Mouse (Mus musculus): Measurements from ENCODE around the gene Syne1. TPM values are rescaled to one million over a fixed set of nuclear protein-coding genes. Genes with fewer than 3 reads are reported as not detected.

Gene Syne1
- polyA plus RNA-seq, 1 experiment, result 52.0 TPM

GRCm38 (mm10) chr10:5384131-5384776 is 167.0 kb downstream of the Syne1 start:
- WGBS, result 62% methylated on average over 6 of the region's 6 CpGs
- no peaks in the 10 kb centered on the region for H3K4me1 ChIP-seq (ENCODE audit: control insufficient read depth, insufficient read depth, low read length)
- no peak for DNase-seq
- H3K4me3 ChIP-seq (replicated peaks; ENCODE audit: extremely low read depth, low read depth, low read length), result no peak overlapping the region
- TF ChIP-seq POLR2A (IDR thresholded peaks at IDR 0.05; ENCODE audit: borderline replicate concordance, extremely low read depth, low read depth, low read length) (no peak), CTCF (IDR thresholded peaks at IDR 0.05; ENCODE audit: insufficient read depth, low read length) (no peak)

- 92% methylated on average over 4 of the region's 4 CpGs for WGBS
- DNase-seq, result no peak
- Histone ChIP-seq H3K4me1 (ENCODE audit: control insufficient read depth, insufficient read depth, low read length) (no peaks in the 10 kb centered on the region), H3K4me3 (replicated peaks; ENCODE audit: extremely low read depth, low read depth, low read length) (no peak overlapping the region)
- TF ChIP-seq CTCF (IDR thresholded peaks at IDR 0.05; ENCODE audit: insufficient read depth, low read length), result no peak
These were observed 169.7 kb downstream of the Syne1 start for GRCm38 (mm10) chr10:5381536-5381935.

- no peak overlapping the region for H3K4me3 ChIP-seq (replicated peaks; ENCODE audit: extremely low read depth, low read depth, low read length)
- no peaks in the 10 kb centered on the region for H3K4me1 ChIP-seq (ENCODE audit: control insufficient read depth, insufficient read depth, low read length)
- no peak for DNase-seq
- TF ChIP-seq CTCF (IDR thresholded peaks at IDR 0.05; ENCODE audit: insufficient read depth, low read length) (no peak), POLR2A (IDR thresholded peaks at IDR 0.05; ENCODE audit: borderline replicate concordance, extremely low read depth, low read depth, low read length) (no peak)
- WGBS, result 62% methylated on average over 2 of the region's 2 CpGs
These were observed 172.3 kb downstream of the Syne1 start for GRCm38 (mm10) chr10:5378969-5379368.

GRCm38 (mm10) chr10:5369599-5369998 is 181.7 kb downstream of the Syne1 start:
- H3K4me3 ChIP-seq (replicated peaks; ENCODE audit: extremely low read depth, low read depth, low read length), result no peak overlapping the region
- no peaks in the 10 kb centered on the region for H3K4me1 ChIP-seq (ENCODE audit: control insufficient read depth, insufficient read depth, low read length)
- DNase-seq, result no peak
- 69% methylated on average over 4 of the region's 4 CpGs for WGBS
- no peak for TF ChIP-seq CTCF (IDR thresholded peaks at IDR 0.05; ENCODE audit: insufficient read depth, low read length)
- TF ChIP-seq POLR2A (IDR thresholded peaks at IDR 0.05; ENCODE audit: borderline replicate concordance, extremely low read depth, low read depth, low read length), result no peak

- H3K4me3 ChIP-seq (replicated peaks; ENCODE audit: extremely low read depth, low read depth, low read length), result no peak overlapping the region
- H3K4me1 ChIP-seq (ENCODE audit: control insufficient read depth, insufficient read depth, low read length), result no peaks in the 10 kb centered on the region
- no peak for DNase-seq
- 65% methylated on average over 6 of the region's 6 CpGs for WGBS
- TF ChIP-seq POLR2A (IDR thresholded peaks at IDR 0.05; ENCODE audit: borderline replicate concordance, extremely low read depth, low read depth, low read length) (no peak), CTCF (IDR thresholded peaks at IDR 0.05; ENCODE audit: insufficient read depth, low read length) (no peak)
These were observed 183.0 kb downstream of the Syne1 start for GRCm38 (mm10) chr10:5368266-5368665.

GRCm38 (mm10) chr10:5367465-5368011 is 183.7 kb downstream of the Syne1 start:
- Histone ChIP-seq H3K4me3 (replicated peaks; ENCODE audit: extremely low read depth, low read depth, low read length) (no peak overlapping the region), H3K4me1 (ENCODE audit: control insufficient read depth, insufficient read depth, low read length) (no peaks in the 10 kb centered on the region)
- no peak for TF ChIP-seq POLR2A (IDR thresholded peaks at IDR 0.05; ENCODE audit: borderline replicate concordance, extremely low read depth, low read depth, low read length)
- no peak for TF ChIP-seq CTCF (IDR thresholded peaks at IDR 0.05; ENCODE audit: insufficient read depth, low read length)
- no peak for DNase-seq
- WGBS, result 50% methylated on average over 12 of the region's 12 CpGs

- Histone ChIP-seq H3K4me3 (replicated peaks; ENCODE audit: extremely low read depth, low read depth, low read length) (no peak overlapping the region), H3K4me1 (ENCODE audit: control insufficient read depth, insufficient read depth, low read length) (no peaks in the 10 kb centered on the region)
- WGBS, result 65% methylated on average over 7 of the region's 7 CpGs
- no peak for DNase-seq
- TF ChIP-seq POLR2A (IDR thresholded peaks at IDR 0.05; ENCODE audit: borderline replicate concordance, extremely low read depth, low read depth, low read length) (no peak), CTCF (IDR thresholded peaks at IDR 0.05; ENCODE audit: insufficient read depth, low read length) (no peak)
These were observed 190.7 kb downstream of the Syne1 start for GRCm38 (mm10) chr10:5360560-5360959.

GRCm38 (mm10) chr10:5356614-5357013 is 194.7 kb downstream of the Syne1 start:
- WGBS, result 87% methylated on average over 5 of the region's 5 CpGs
- DNase-seq, result no peak
- TF ChIP-seq CTCF (IDR thresholded peaks at IDR 0.05; ENCODE audit: insufficient read depth, low read length) (no peak), POLR2A (IDR thresholded peaks at IDR 0.05; ENCODE audit: borderline replicate concordance, extremely low read depth, low read depth, low read length) (no peak)
- no peaks in the 10 kb centered on the region for H3K4me1 ChIP-seq (ENCODE audit: control insufficient read depth, insufficient read depth, low read length)
- H3K4me3 ChIP-seq (replicated peaks; ENCODE audit: extremely low read depth, low read depth, low read length), result no peak overlapping the region

- no peak for DNase-seq
- H3K4me1 ChIP-seq (ENCODE audit: control insufficient read depth, insufficient read depth, low read length), result no peaks in the 10 kb centered on the region
- no peak overlapping the region for H3K4me3 ChIP-seq (replicated peaks; ENCODE audit: extremely low read depth, low read depth, low read length)
- 84% methylated on average over 1 of the region's 1 CpGs for WGBS
- TF ChIP-seq POLR2A (IDR thresholded peaks at IDR 0.05; ENCODE audit: borderline replicate concordance, extremely low read depth, low read depth, low read length) (no peak), CTCF (IDR thresholded peaks at IDR 0.05; ENCODE audit: insufficient read depth, low read length) (no peak)
These were observed 197.9 kb downstream of the Syne1 start for GRCm38 (mm10) chr10:5353390-5353789.

GRCm38 (mm10) chr10:5346911-5347310 is 204.4 kb downstream of the Syne1 start:
- no peak for DNase-seq
- Histone ChIP-seq H3K4me3 (replicated peaks; ENCODE audit: extremely low read depth, low read depth, low read length) (no peak overlapping the region), H3K4me1 (ENCODE audit: control insufficient read depth, insufficient read depth, low read length) (no peaks in the 10 kb centered on the region)
- 52% methylated on average over 1 of the region's 1 CpGs for WGBS
- TF ChIP-seq POLR2A (IDR thresholded peaks at IDR 0.05; ENCODE audit: borderline replicate concordance, extremely low read depth, low read depth, low read length) (no peak), CTCF (IDR thresholded peaks at IDR 0.05; ENCODE audit: insufficient read depth, low read length) (no peak)
